9 mouse cellular contexts compared by ENCODE assay signal in the genomic region with DNA sequence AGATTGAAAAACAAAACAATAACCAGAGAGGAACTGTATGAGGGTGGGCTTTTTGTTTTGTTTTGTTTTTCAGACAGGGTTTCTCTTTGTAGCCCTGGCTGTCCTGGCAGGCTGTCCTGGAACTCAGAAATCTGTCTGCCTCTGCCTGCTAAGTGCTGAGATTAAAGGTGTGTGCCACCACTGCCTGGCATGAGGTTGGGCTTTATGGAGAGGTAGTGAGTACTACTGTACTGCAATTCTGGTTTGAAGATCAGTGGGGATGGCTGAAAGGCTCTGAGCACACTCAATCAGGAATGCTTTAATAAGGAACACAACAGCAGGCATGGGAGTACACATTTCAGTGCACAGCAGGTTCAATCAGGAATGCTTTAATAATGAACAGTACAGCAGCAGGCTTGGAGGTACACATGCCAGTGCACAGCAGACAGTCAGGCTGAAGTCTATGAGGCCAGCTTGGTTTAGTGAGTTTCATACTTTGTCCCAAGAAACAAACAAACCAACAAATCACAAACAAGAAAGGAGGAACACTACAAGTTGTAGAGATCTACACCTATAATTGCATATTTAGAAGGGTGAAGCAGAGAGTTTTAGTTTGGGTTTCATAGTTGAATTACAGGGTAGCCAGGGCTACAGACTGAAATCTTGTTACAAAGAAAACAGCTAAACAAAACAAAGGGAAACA. TPM values are rescaled to one million over a fixed set of nuclear protein-coding genes. Genes with fewer than 3 reads are reported as not detected.
DNase-seq lines count a peak whose midpoint lies in the region; ATAC-seq lines count a peak whose summit lies in the region.
"Had no signal": no experiment of that assay in that cellular context is flagged by ENCODE, and none has a peak within 500 bp of the region (broad histone marks: within the 10 kb centered on the region; RNA-seq: fewer than 3 reads in every experiment).

No protein-coding gene starts in this region.

- no peak overlapping the region for H3K4me3 ChIP-seq in heart, embryonic 14.5 days (ENCODE audit: control insufficient read depth in 1 of 2, insufficient read depth in 1 of 2, low read depth in 1 of 2, low read length in 2 of 2)
- H3K4me3 ChIP-seq in limb, embryonic 10.5 days, result peak overlapping the region; percentile 26; the same call in 1 of the 2 replicates

- intact Hi-C loops in heart, postnatal 14 days (cut with DNase I), result loop anchor here (5.0 to 10.0 kb wide), 4 partner anchors 51 to 1829 kb away; a partner anchor contains a TSS

- no peak overlapping the region for H3K9ac ChIP-seq in heart, embryonic 14.5 days (ENCODE audit: low read length)

- H3K27ac ChIP-seq in heart, embryonic 14.5 days (replicated peaks in 1 of 2; ENCODE audit: control insufficient read depth in 1 of 2, insufficient read depth in 1 of 2, low read depth in 2 of 2, low read length in 2 of 2), result peak overlapping the region; percentile 22 to 35
- H3K27ac ChIP-seq in limb, embryonic 10.5 days, result peak overlapping the region; percentile 95

- H3K36me3 ChIP-seq in heart, embryonic 14.5 days (ENCODE audit: control insufficient read depth, insufficient read depth, low read length), result no peaks in the 10 kb centered on the region
- H3K36me3 ChIP-seq in limb, embryonic 10.5 days, result no peaks in the 10 kb centered on the region

- ATAC-seq in heart, embryonic 14.5 days (ENCODE audit: insufficient number of reproducible peaks, insufficient read depth, low FRiP score, low read depth), result no peak
- no peak for ATAC-seq in megakaryocyte progenitor cell, adult 5-6 weeks (replicated peaks; ENCODE audit: poor library complexity)

- DNase-seq in heart, postnatal 14 days, result no peak
- peak; percentile 24 for DNase-seq in thymus, postnatal 4 days
- DNase-seq in thymus, adult 18-20 months, result no peak
- no peak for DNase-seq in limb, embryonic 10.5 days (ENCODE audit: low spot score)
- no peak for DNase-seq in adrenal gland, postnatal 36 days
- DNase-seq in left cerebral cortex, adult 8-10 months (ENCODE audit: low spot score in 2 of 2), result no peak
- DNase-seq: lung, postnatal 36 days had no signal

- H3K9me3 ChIP-seq in heart, embryonic 14.5 days (ENCODE audit: control insufficient read depth, low read length), result no peaks in the 10 kb centered on the region
- H3K9me3 ChIP-seq in limb, embryonic 10.5 days (replicated peaks), result no peaks in the 10 kb centered on the region

- no peaks in the 10 kb centered on the region for H3K27me3 ChIP-seq in heart, embryonic 14.5 days (ENCODE audit: control insufficient read depth, insufficient read depth, low read length)
- no peaks in the 10 kb centered on the region for H3K27me3 ChIP-seq in limb, embryonic 10.5 days (ENCODE audit: low read depth, poor library complexity, severe bottlenecking)

- H3K4me1 ChIP-seq in heart, embryonic 14.5 days (ENCODE audit: control insufficient read depth in 2 of 2, insufficient read depth in 2 of 2, low read length in 2 of 2), result peaks cover 5 to 15% of the 10 kb centered on the region in 2 experiments
- H3K4me1 ChIP-seq in limb, embryonic 10.5 days, result peaks cover 39% of the 10 kb centered on the region

- no peak overlapping the region; the same call in 1 of the 2 replicates for H3K4me2 ChIP-seq in heart, embryonic 14.5 days (ENCODE audit: low read length)

RNA-seq across cellular contexts. Expression of a gene that starts 2.1 kb away (rescaled TPM):
- 38.6 and 49.0 TPM in 2 replicates for polyA plus RNA-seq in heart, embryonic 14.5 days (2014; fragmentation: Nextera tagmentation; extraction: Ambion mirVana)
- total RNA-seq in heart, postnatal 14 days (2021), result 100 to 1,000 TPM in 1 of 2 experiments, 10 to 100 TPM in 1; 92.0 to 119 TPM
- polyA plus RNA-seq in limb, embryonic 10.5 days (2016; fragmentation: Nextera tagmentation; extraction: Ambion mirVana), result 109 and 120 TPM in 2 replicates
- 492 and 526 TPM in 2 replicates for total RNA-seq in megakaryocyte progenitor cell, adult 5-6 weeks (2015)
- total RNA-seq in megakaryocyte progenitor cell, adult 5-6 weeks (2017), result 951 and 1,054 TPM in 2 replicates
- total RNA-seq in adrenal gland, postnatal 36 days (2021), result 100 to 1,000 TPM; 159 to 164 TPM
- 100 to 1,000 TPM; 126 to 155 (median 139) TPM for total RNA-seq in left cerebral cortex, adult 8-10 months (2022)

RNA-seq across cellular contexts. Expression of a gene that starts 8.0 kb away (rescaled TPM):
- 2.2 and 3.7 TPM in 2 replicates for polyA plus RNA-seq in heart, embryonic 14.5 days (2014; fragmentation: Nextera tagmentation; extraction: Ambion mirVana)
- 10 to 100 TPM in 1 of 2 experiments, 1 to 10 TPM in 1; 7.8 to 17.6 TPM for total RNA-seq in heart, postnatal 14 days (2021)
- 7.7 and 9.6 TPM in 2 replicates for polyA plus RNA-seq in limb, embryonic 10.5 days (2016; fragmentation: Nextera tagmentation; extraction: Ambion mirVana)
- 105 and 131 TPM in 2 replicates for total RNA-seq in megakaryocyte progenitor cell, adult 5-6 weeks (2015)
- total RNA-seq in megakaryocyte progenitor cell, adult 5-6 weeks (2017), result 118 and 137 TPM in 2 replicates
- total RNA-seq in adrenal gland, postnatal 36 days (2021), result 1 to 10 TPM; 7.4 TPM
- 10 to 100 TPM in 2 of 4 experiments, 1 to 10 TPM in 2; 8.9 to 11.8 (median 10.0) TPM for total RNA-seq in left cerebral cortex, adult 8-10 months (2022)

RNA-seq across cellular contexts. Expression of a gene that starts 9.3 kb away (rescaled TPM):
- polyA plus RNA-seq in heart, embryonic 14.5 days (2014; fragmentation: Nextera tagmentation; extraction: Ambion mirVana), result 0.44 and 0.53 TPM in 2 replicates
- total RNA-seq in heart, postnatal 14 days (2021), result 10 to 100 TPM; 15.1 to 24.5 TPM
- 1.3 and 3.9 TPM in 2 replicates for polyA plus RNA-seq in limb, embryonic 10.5 days (2016; fragmentation: Nextera tagmentation; extraction: Ambion mirVana)
- total RNA-seq in megakaryocyte progenitor cell, adult 5-6 weeks (2015), result 1.9 and 3.4 TPM in 2 replicates
- total RNA-seq in megakaryocyte progenitor cell, adult 5-6 weeks (2017), result 229 and 1,060 TPM in 2 replicates
- total RNA-seq in adrenal gland, postnatal 36 days (2021), result 10 to 100 TPM in 1 of 2 experiments, 1 to 10 TPM in 1; 8.1 to 13.6 TPM
- 1 to 10 TPM; 1.3 to 6.6 (median 3.8) TPM for total RNA-seq in left cerebral cortex, adult 8-10 months (2022)

RNA-seq across cellular contexts. Expression of a gene that starts 9.5 kb away (rescaled TPM):
- 0.61 and 3.7 TPM in 2 replicates for polyA plus RNA-seq in heart, embryonic 14.5 days (2014; fragmentation: Nextera tagmentation; extraction: Ambion mirVana)
- 10 to 100 TPM; 45.4 to 89.0 TPM for total RNA-seq in heart, postnatal 14 days (2021)
- 2.4 and 3.5 TPM in 2 replicates for polyA plus RNA-seq in limb, embryonic 10.5 days (2016; fragmentation: Nextera tagmentation; extraction: Ambion mirVana)
- 321 and 327 TPM in 2 replicates for total RNA-seq in megakaryocyte progenitor cell, adult 5-6 weeks (2015)
- 466 and 575 TPM in 2 replicates for total RNA-seq in megakaryocyte progenitor cell, adult 5-6 weeks (2017)
- 10 to 100 TPM; 34.6 to 44.5 TPM for total RNA-seq in adrenal gland, postnatal 36 days (2021)
- total RNA-seq in left cerebral cortex, adult 8-10 months (2022), result 10 to 100 TPM; 23.0 to 26.4 (median 24.2) TPM

RNA-seq across cellular contexts. Expression of a gene that starts 12.3 kb away (rescaled TPM):
- 3.7 and 6.2 TPM in 2 replicates for polyA plus RNA-seq in heart, embryonic 14.5 days (2014; fragmentation: Nextera tagmentation; extraction: Ambion mirVana)
- total RNA-seq in heart, postnatal 14 days (2021), result 100 to 1,000 TPM; 100 to 175 TPM
- polyA plus RNA-seq in limb, embryonic 10.5 days (2016; fragmentation: Nextera tagmentation; extraction: Ambion mirVana), result 7.3 and 8.1 TPM in 2 replicates
- total RNA-seq in megakaryocyte progenitor cell, adult 5-6 weeks (2015), result 285 and 322 TPM in 2 replicates
- 1,174 and 1,244 TPM in 2 replicates for total RNA-seq in megakaryocyte progenitor cell, adult 5-6 weeks (2017)
- total RNA-seq in adrenal gland, postnatal 36 days (2021), result 100 to 1,000 TPM; 105 to 116 TPM
- total RNA-seq in left cerebral cortex, adult 8-10 months (2022), result 10 to 100 TPM; 60.3 to 72.4 (median 70.0) TPM

Comparison
In these comparisons a context has a peak if more than half of its experiments do, and no peak if none do; other contexts are left out.
1. RNA of a gene that starts 8.0 kb away (total RNA-seq): 105 to 137 TPM in megakaryocyte progenitor cell, adult 5-6 weeks; 7.8 to 17.6 TPM in heart, postnatal 14 days, 8.9 to 11.8 TPM in left cerebral cortex, adult 8-10 months and 7.4 TPM in adrenal gland, postnatal 36 days; every median in the first group is over 4 times any median in the second.